Mouse (Mus musculus): ENCODE measurements around the gene Foxj3. TPM values are rescaled to one million over a fixed set of nuclear protein-coding genes. Genes with fewer than 3 reads are reported as not detected.
"Not testable (repeated sequence)": the region's sequence is repeated elsewhere in the genome, so short reads cannot be mapped to it uniquely, and the experiment has no call there.

The Foxj3 gene
- 23.0 and 25.8 TPM in 2 replicates for polyA plus RNA-seq (2014; fragmentation: Nextera tagmentation; extraction: Ambion mirVana)

GRCm38 (mm10) chr4:119536615-119537014, at the start of gene Foxj3:
TSS of gene Foxj3 (plus strand) at chr4:119537004.
- ATAC-seq (ENCODE audit: insufficient number of reproducible peaks, insufficient read depth, low FRiP score, low read depth); H3K36me3 ChIP-seq (ENCODE audit: control insufficient read depth, insufficient read depth, low read length); H3K27ac ChIP-seq (replicated peaks in 1 of 2; ENCODE audit: control insufficient read depth in 1 of 2, insufficient read depth in 1 of 2, low read depth in 2 of 2, low read length in 2 of 2); H3K4me3 ChIP-seq (ENCODE audit: control insufficient read depth in 1 of 2, insufficient read depth in 1 of 2, low read depth in 1 of 2, low read length in 2 of 2); H3K27me3 ChIP-seq (ENCODE audit: control insufficient read depth, insufficient read depth, low read length); H3K9me3 ChIP-seq (ENCODE audit: control insufficient read depth, low read length); H3K4me2 ChIP-seq (ENCODE audit: low read length); H3K9ac ChIP-seq (ENCODE audit: low read length): not testable (repeated sequence)
- WGBS = 88% methylated on average over 4 of the region's 4 CpGs
- peaks cover 5 to 20% of the 10 kb centered on the region in 2 experiments for H3K4me1 ChIP-seq (ENCODE audit: control insufficient read depth in 2 of 2, insufficient read depth in 2 of 2, low read length in 2 of 2)

GRCm38 (mm10) chr4:119489666-119490065, 47.1 kb upstream of the Foxj3 start:
- no peaks in the 10 kb centered on the region for H3K36me3 ChIP-seq (ENCODE audit: control insufficient read depth, insufficient read depth, low read length)
- peaks cover 3 to 8% of the 10 kb centered on the region in 2 experiments; a peak in 2 of 4 replicates for H3K4me1 ChIP-seq (ENCODE audit: control insufficient read depth in 2 of 2, insufficient read depth in 2 of 2, low read length in 2 of 2)
- no peak overlapping the region for H3K27ac ChIP-seq (replicated peaks in 1 of 2; ENCODE audit: control insufficient read depth in 1 of 2, insufficient read depth in 1 of 2, low read depth in 2 of 2, low read length in 2 of 2)
- peaks cover 14% of the 10 kb centered on the region for H3K27me3 ChIP-seq (ENCODE audit: control insufficient read depth, insufficient read depth, low read length)
- no peak overlapping the region for H3K9ac ChIP-seq (ENCODE audit: low read length)
- H3K4me2 ChIP-seq (ENCODE audit: low read length) = no peak overlapping the region
- H3K9me3 ChIP-seq (ENCODE audit: control insufficient read depth, low read length) = no peaks in the 10 kb centered on the region
- no peak for ATAC-seq (ENCODE audit: insufficient number of reproducible peaks, insufficient read depth, low FRiP score, low read depth)
- no peak overlapping the region for H3K4me3 ChIP-seq (ENCODE audit: control insufficient read depth in 1 of 2, insufficient read depth in 1 of 2, low read depth in 1 of 2, low read length in 2 of 2)
- 90% methylated on average over 10 of the region's 10 CpGs for WGBS

- H3K27ac ChIP-seq (replicated peaks in 1 of 2; ENCODE audit: control insufficient read depth in 1 of 2, insufficient read depth in 1 of 2, low read depth in 2 of 2, low read length in 2 of 2) = no peak overlapping the region
- H3K4me2 ChIP-seq (ENCODE audit: low read length) = no peak overlapping the region
- no peaks in the 10 kb centered on the region for H3K9me3 ChIP-seq (ENCODE audit: control insufficient read depth, low read length)
- peaks cover 14% of the 10 kb centered on the region for H3K27me3 ChIP-seq (ENCODE audit: control insufficient read depth, insufficient read depth, low read length)
- WGBS = 78% methylated on average over 3 of the region's 3 CpGs
- no peak for ATAC-seq (ENCODE audit: insufficient number of reproducible peaks, insufficient read depth, low FRiP score, low read depth)
- H3K9ac ChIP-seq (ENCODE audit: low read length) = no peak overlapping the region
- no peaks in the 10 kb centered on the region for H3K36me3 ChIP-seq (ENCODE audit: control insufficient read depth, insufficient read depth, low read length)
- no peak overlapping the region for H3K4me3 ChIP-seq (ENCODE audit: control insufficient read depth in 1 of 2, insufficient read depth in 1 of 2, low read depth in 1 of 2, low read length in 2 of 2)
- peaks cover 3 to 8% of the 10 kb centered on the region in 2 experiments; a peak in 2 of 4 replicates for H3K4me1 ChIP-seq (ENCODE audit: control insufficient read depth in 2 of 2, insufficient read depth in 2 of 2, low read length in 2 of 2)
Observed at GRCm38 (mm10) chr4:119490806-119491205, 46.0 kb upstream of the Foxj3 start.

GRCm38 (mm10) chr4:119492291-119492932, 44.4 kb upstream of the Foxj3 start, which contains the start of gene Rimkla:
TSS of gene Rimkla (minus strand) at chr4:119492628.
- ATAC-seq (ENCODE audit: insufficient number of reproducible peaks, insufficient read depth, low FRiP score, low read depth) = peak; percentile 81
- peak within 1 kb of the TSS; percentile 72 for H3K9ac ChIP-seq (ENCODE audit: low read length)
- H3K4me3 ChIP-seq (ENCODE audit: control insufficient read depth in 1 of 2, insufficient read depth in 1 of 2, low read depth in 1 of 2, low read length in 2 of 2) = peak within 1 kb of the TSS; percentile 57 to 64
- H3K27ac ChIP-seq (replicated peaks in 1 of 2; ENCODE audit: control insufficient read depth in 1 of 2, insufficient read depth in 1 of 2, low read depth in 2 of 2, low read length in 2 of 2) = peak within 1 kb of the TSS in 1 of 2 experiments; percentile 33; a peak in 1 of 4 replicates
- peak within 1 kb of the TSS; percentile 93 for H3K4me2 ChIP-seq (ENCODE audit: low read length)
- H3K9me3 ChIP-seq (ENCODE audit: control insufficient read depth, low read length) = no peaks in the 10 kb centered on the region
- H3K27me3 ChIP-seq (ENCODE audit: control insufficient read depth, insufficient read depth, low read length) = peaks cover 14% of the 10 kb centered on the region
- H3K4me1 ChIP-seq (ENCODE audit: control insufficient read depth in 2 of 2, insufficient read depth in 2 of 2, low read length in 2 of 2) = peaks cover 3 to 8% of the 10 kb centered on the region in 2 experiments; a peak in 2 of 4 replicates
- no peaks in the 10 kb centered on the region for H3K36me3 ChIP-seq (ENCODE audit: control insufficient read depth, insufficient read depth, low read length)
- WGBS = under 1% methylated on average over 77 of the region's 77 CpGs

GRCm38 (mm10) chr4:119492933-119493327, 43.9 kb upstream of the Foxj3 start:
- peaks cover 3 to 8% of the 10 kb centered on the region in 2 experiments; a peak in 2 of 4 replicates for H3K4me1 ChIP-seq (ENCODE audit: control insufficient read depth in 2 of 2, insufficient read depth in 2 of 2, low read length in 2 of 2)
- no peak for ATAC-seq (ENCODE audit: insufficient number of reproducible peaks, insufficient read depth, low FRiP score, low read depth)
- peaks cover 14% of the 10 kb centered on the region for H3K27me3 ChIP-seq (ENCODE audit: control insufficient read depth, insufficient read depth, low read length)
- peak overlapping the region; percentile 57 to 64 for H3K4me3 ChIP-seq (ENCODE audit: control insufficient read depth in 1 of 2, insufficient read depth in 1 of 2, low read depth in 1 of 2, low read length in 2 of 2)
- H3K36me3 ChIP-seq (ENCODE audit: control insufficient read depth, insufficient read depth, low read length) = no peaks in the 10 kb centered on the region
- H3K4me2 ChIP-seq (ENCODE audit: low read length) = peak overlapping the region; percentile 93
- H3K9me3 ChIP-seq (ENCODE audit: control insufficient read depth, low read length) = no peaks in the 10 kb centered on the region
- H3K9ac ChIP-seq (ENCODE audit: low read length) = peak overlapping the region; percentile 72
- H3K27ac ChIP-seq (replicated peaks in 1 of 2; ENCODE audit: control insufficient read depth in 1 of 2, insufficient read depth in 1 of 2, low read depth in 2 of 2, low read length in 2 of 2) = peak overlapping the region in 1 of 2 experiments; percentile 33; a peak in 1 of 4 replicates
- WGBS = 43% methylated on average over 10 of the region's 10 CpGs

GRCm38 (mm10) chr4:119498319-119498848, 38.4 kb upstream of the Foxj3 start:
- Histone ChIP-seq H3K27me3 (ENCODE audit: control insufficient read depth, insufficient read depth, low read length) (peaks cover 4% of the 10 kb centered on the region), H3K9ac (ENCODE audit: low read length) (no peak overlapping the region), H3K27ac (replicated peaks in 1 of 2; ENCODE audit: control insufficient read depth in 1 of 2, insufficient read depth in 1 of 2, low read depth in 2 of 2, low read length in 2 of 2) (no peak overlapping the region), H3K9me3 (ENCODE audit: control insufficient read depth, low read length) (no peaks in the 10 kb centered on the region), H3K4me2 (ENCODE audit: low read length) (no peak overlapping the region), H3K4me3 (ENCODE audit: control insufficient read depth in 1 of 2, insufficient read depth in 1 of 2, low read depth in 1 of 2, low read length in 2 of 2) (no peak overlapping the region), H3K4me1 (ENCODE audit: control insufficient read depth in 2 of 2, insufficient read depth in 2 of 2, low read length in 2 of 2) (no peaks in the 10 kb centered on the region), H3K36me3 (ENCODE audit: control insufficient read depth, insufficient read depth, low read length) (no peaks in the 10 kb centered on the region)
- WGBS = 72% methylated on average over 5 of the region's 5 CpGs
- ATAC-seq (ENCODE audit: insufficient number of reproducible peaks, insufficient read depth, low FRiP score, low read depth) = no peak

GRCm38 (mm10) chr4:119511591-119511990, 25.2 kb upstream of the Foxj3 start:
- no peak for ATAC-seq (ENCODE audit: insufficient number of reproducible peaks, insufficient read depth, low FRiP score, low read depth)
- Histone ChIP-seq H3K9ac (ENCODE audit: low read length) (no peak overlapping the region), H3K4me2 (ENCODE audit: low read length) (no peak overlapping the region), H3K27me3 (ENCODE audit: control insufficient read depth, insufficient read depth, low read length) (no peaks in the 10 kb centered on the region), H3K27ac (replicated peaks in 1 of 2; ENCODE audit: control insufficient read depth in 1 of 2, insufficient read depth in 1 of 2, low read depth in 2 of 2, low read length in 2 of 2) (peak overlapping the region in 1 of 2 experiments; percentile 12; a peak in 1 of 4 replicates), H3K4me3 (ENCODE audit: control insufficient read depth in 1 of 2, insufficient read depth in 1 of 2, low read depth in 1 of 2, low read length in 2 of 2) (no peak overlapping the region), H3K4me1 (ENCODE audit: control insufficient read depth in 2 of 2, insufficient read depth in 2 of 2, low read length in 2 of 2) (peaks cover 11 to 20% of the 10 kb centered on the region in 2 experiments), H3K36me3 (ENCODE audit: control insufficient read depth, insufficient read depth, low read length) (no peaks in the 10 kb centered on the region), H3K9me3 (ENCODE audit: control insufficient read depth, low read length) (no peaks in the 10 kb centered on the region)
- 83% methylated on average over 2 of the region's 2 CpGs for WGBS

All from heart, embryonic 14.5 days (tissue).